Mouse (Mus musculus) myocyte (in vitro differentiated cells): ENCODE results near the gene Myadm. TPM values are rescaled to one million over a fixed set of nuclear protein-coding genes. Genes with fewer than 3 reads are reported as not detected.

Experiments
- H3K27me3 ChIP-seq: one replicate; pipeline ENCODE4 v1.6.1; 2011; ENCODE audit not compliant: control insufficient read depth, insufficient read depth, insufficient read length
- H3K36me3 ChIP-seq: one replicate; pipeline ENCODE4 v1.6.1; 2011; ENCODE audit not compliant: control insufficient read depth, insufficient read depth
- H3K4me2 ChIP-seq: one replicate; pipeline ENCODE4 v1.6.1; 2011; ENCODE audit warnings: low read depth, control low read depth
- H3K4me3 ChIP-seq: one replicate; pipeline ENCODE4 v1.5.1; 2011; ENCODE audit warnings: mild to moderate bottlenecking, control low read depth, moderate library complexity
- H3K79me2 ChIP-seq: one replicate; pipeline ENCODE4 v1.6.1; 2011; ENCODE audit not compliant: control insufficient read depth, insufficient read depth
- H3ac ChIP-seq: one replicate; pipeline ENCODE4 v1.6.1; 2011; ENCODE audit not compliant: control insufficient read depth, insufficient read length
- CEBPB ChIP-seq: IDR thresholded peaks from 2 replicates; pipeline ENCODE4 v1.6.1; 2011; ENCODE audit warnings: mild to moderate bottlenecking, moderate library complexity; ENCODE audit not compliant: poor library complexity, insufficient read depth, severe bottlenecking
- E2F4 ChIP-seq: IDR thresholded peaks from one replicate; pipeline ENCODE4 v1.6.1; 2011; ENCODE audit warnings: mild to moderate bottlenecking, control low read depth, moderate library complexity; ENCODE audit not compliant: insufficient read depth
- MAX ChIP-seq: IDR thresholded peaks from one replicate; pipeline ENCODE4 v1.6.1; 2011; ENCODE audit warnings: low read depth, mild to moderate bottlenecking, control low read depth
- MYOD1 ChIP-seq, 3 experiments: IDR thresholded peaks; one replicate each; pipeline ENCODE4 v1.6.1; 2011; ENCODE audit warnings: control low read depth in 2 of 3, low read depth in 2 of 3, mild to moderate bottlenecking in 2 of 3, moderate library complexity in 1 of 3; ENCODE audit not compliant: insufficient read length in 2 of 3, control insufficient read depth in 1 of 3
- MYOG ChIP-seq, 3 experiments: IDR thresholded peaks; one replicate each; pipeline ENCODE4 v1.6.1; 2011; ENCODE audit warnings: control low read depth in 2 of 3, low read depth in 2 of 3, mild to moderate bottlenecking in 2 of 3; ENCODE audit not compliant: insufficient read length in 2 of 3, control insufficient read depth in 1 of 3, insufficient read depth in 1 of 3
- POLR2A ChIP-seq: IDR thresholded peaks from one replicate; pipeline ENCODE4 v1.6.1; 2011; ENCODE audit warnings: low read depth, mild to moderate bottlenecking, control low read depth, moderate library complexity; ENCODE audit not compliant: insufficient read length
- POLR2AphosphoS2 ChIP-seq: IDR thresholded peaks from one replicate; pipeline ENCODE4 v1.6.1; 2011; ENCODE audit warnings: low read depth, control low read depth; ENCODE audit not compliant: insufficient read length
- REST ChIP-seq: IDR thresholded peaks from one replicate; pipeline ENCODE4 v1.6.1; 2011; ENCODE audit warnings: mild to moderate bottlenecking, control low read depth, moderate library complexity; ENCODE audit not compliant: insufficient read depth, insufficient read length
- SRF ChIP-seq: IDR thresholded peaks from one replicate; pipeline ENCODE4 v1.6.1; 2011; ENCODE audit warnings: low read depth; ENCODE audit not compliant: control insufficient read depth, insufficient read length
- TCF12 ChIP-seq: IDR thresholded peaks from one replicate; pipeline ENCODE4 v1.6.1; 2011; ENCODE audit warnings: mild to moderate bottlenecking, control low read depth; ENCODE audit not compliant: poor library complexity, insufficient read depth, severe bottlenecking
- TCF3 ChIP-seq: IDR thresholded peaks from one replicate; pipeline ENCODE4 v1.6.1; 2011; ENCODE audit warnings: low read depth, control low read depth; ENCODE audit not compliant: insufficient read length
- USF1 ChIP-seq: IDR thresholded peaks from one replicate; pipeline ENCODE4 v1.6.1; 2011; ENCODE audit warnings: low read depth, mild to moderate bottlenecking, control low read depth, moderate library complexity
- polyA plus RNA-seq: library from polyadenylated mRNA; unstranded; fragments of >200 nt; fragmentation: generic; extraction: Trizol; gene quantifications from one replicate; pipeline ENCODE4 v1.2.1, GENCODE M21; 2012; ENCODE audit warnings: missing spikeins

The Myadm gene
- polyA plus RNA-seq, 1 experiment, result 209 TPM

DNA sequence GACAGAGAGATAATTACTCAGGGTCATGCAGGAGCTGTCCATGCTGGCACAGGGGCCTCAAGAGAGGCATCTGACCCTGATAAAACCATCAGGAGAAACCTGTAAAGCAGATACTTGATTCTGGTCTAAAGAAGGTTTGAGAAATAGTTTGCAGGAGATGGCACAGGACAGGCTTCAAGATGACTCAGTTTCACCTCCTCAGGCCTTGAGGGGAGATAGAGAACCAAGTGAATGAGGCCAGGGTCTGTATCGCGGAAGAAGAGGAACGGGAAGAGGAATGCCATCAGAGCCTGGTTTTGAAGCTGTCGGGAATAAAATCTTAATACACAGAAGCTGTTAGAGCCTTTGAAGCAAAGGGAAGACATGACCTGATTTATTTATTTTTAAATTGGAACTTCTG is 28.8 kb downstream of the Myadm start:
- Histone ChIP-seq H3ac (no peak overlapping the region), H3K79me2 (no peaks in the 10 kb centered on the region), H3K4me2 (no peak overlapping the region), H3K4me3 (no peak overlapping the region), H3K27me3 (no peaks in the 10 kb centered on the region), H3K36me3 (no peaks in the 10 kb centered on the region)
- TF ChIP-seq TCF3 (no peak), MYOD1 (IDR thresholded peaks at IDR 0.05; ENCODE audit: control insufficient read depth in 1 of 3, insufficient read length in 2 of 3, low read depth in 2 of 3) (no peak), MAX (no peak), POLR2A (no peak)

DNA sequence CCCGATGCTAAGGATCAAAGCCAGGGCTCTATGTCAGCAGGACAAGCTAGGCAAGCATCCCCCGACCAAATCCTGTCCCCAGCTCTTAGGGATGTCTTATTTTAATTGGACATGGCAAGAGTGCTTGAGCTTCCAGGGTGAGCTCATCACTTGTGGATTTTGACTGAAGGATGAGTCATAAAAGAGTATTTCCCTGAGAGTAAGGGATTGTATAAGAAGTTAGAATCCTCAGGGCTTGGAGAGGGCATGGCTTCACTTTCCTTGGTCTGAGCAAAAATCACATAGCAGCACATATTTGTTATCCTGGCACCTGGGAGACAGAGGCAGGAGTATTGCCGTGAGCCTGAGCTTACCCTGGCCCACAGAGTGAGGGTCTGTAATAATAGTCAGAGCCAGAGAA is 32.0 kb downstream of the Myadm start:
- Histone ChIP-seq H3ac (no peak overlapping the region), H3K27me3 (no peaks in the 10 kb centered on the region), H3K4me3 (no peak overlapping the region), H3K36me3 (no peaks in the 10 kb centered on the region), H3K4me2 (no peak overlapping the region), H3K79me2 (no peaks in the 10 kb centered on the region)
- TF ChIP-seq USF1, result no peak
- no peak for TF ChIP-seq MYOG (IDR thresholded peaks at IDR 0.05; ENCODE audit: control insufficient read depth in 1 of 3, insufficient read depth in 1 of 3, insufficient read length in 2 of 3, low read depth in 2 of 3)
- TF ChIP-seq SRF, result no peak
- no peak for TF ChIP-seq REST
- no peak for TF ChIP-seq E2F4
- TF ChIP-seq TCF3, result no peak
- no peak for TF ChIP-seq POLR2A

DNA sequence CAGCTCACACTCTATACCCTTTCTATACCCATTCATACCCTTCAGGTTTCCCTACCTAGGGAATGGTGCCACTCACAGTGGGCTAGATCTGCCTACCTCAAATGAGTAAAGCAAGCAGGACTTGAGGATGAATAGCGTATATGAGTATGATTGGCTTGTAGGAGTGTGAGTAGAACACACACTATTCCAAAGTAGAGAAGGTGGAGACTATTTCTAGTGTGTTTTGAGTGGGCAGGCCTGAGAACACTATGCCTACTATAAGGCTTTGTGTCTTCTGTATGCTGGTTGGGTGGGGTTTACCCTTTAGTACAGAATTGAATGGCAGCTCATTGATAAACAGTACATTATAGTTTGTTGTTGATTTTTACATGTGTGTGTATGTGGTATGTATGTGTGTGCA is 34.9 kb downstream of the Myadm start:
- Histone ChIP-seq H3K79me2 (no peaks in the 10 kb centered on the region), H3K27me3 (no peaks in the 10 kb centered on the region), H3K36me3 (no peaks in the 10 kb centered on the region), H3ac (no peak overlapping the region), H3K4me3 (no peak overlapping the region), H3K4me2 (no peak overlapping the region)
- TF ChIP-seq MAX (no peak), USF1 (no peak), E2F4 (no peak), CEBPB (no peak), POLR2A (no peak), TCF12 (no peak), REST (no peak), MYOG (IDR thresholded peaks at IDR 0.05; ENCODE audit: control insufficient read depth in 1 of 3, insufficient read depth in 1 of 3, insufficient read length in 2 of 3, low read depth in 2 of 3) (no peak), SRF (no peak), MYOD1 (IDR thresholded peaks at IDR 0.05; ENCODE audit: control insufficient read depth in 1 of 3, insufficient read length in 2 of 3, low read depth in 2 of 3) (no peak), TCF3 (no peak), POLR2AphosphoS2 (no peak)

DNA sequence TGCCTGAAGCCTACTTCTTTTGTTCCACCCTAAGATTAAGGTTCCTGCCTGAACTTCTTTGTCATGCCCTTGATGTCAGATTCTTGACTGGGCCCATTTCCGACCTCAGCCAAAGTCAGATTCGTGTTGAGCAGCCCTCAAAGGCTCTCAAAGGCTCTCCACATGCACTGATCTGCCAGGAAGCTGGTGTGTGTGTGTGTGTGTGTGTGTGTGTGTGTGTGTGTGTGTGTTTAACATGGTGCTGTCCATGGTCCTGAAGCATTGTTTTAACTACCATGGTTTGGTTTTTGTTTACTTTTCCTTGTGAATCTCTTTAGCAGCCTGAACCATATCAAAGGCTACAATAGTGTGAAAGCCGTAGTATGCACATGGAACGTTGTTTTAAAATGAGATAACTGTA is 39.1 kb downstream of the Myadm start:
- TF ChIP-seq TCF3 (no peak), REST (peak; percentile 89)
- no peak overlapping the region for H3K4me3 ChIP-seq
- no peak overlapping the region for H3K4me2 ChIP-seq
- H3K36me3 ChIP-seq, result no peaks in the 10 kb centered on the region
- H3ac ChIP-seq, result no peak overlapping the region
- H3K79me2 ChIP-seq, result no peaks in the 10 kb centered on the region
- no peaks in the 10 kb centered on the region for H3K27me3 ChIP-seq

DNA sequence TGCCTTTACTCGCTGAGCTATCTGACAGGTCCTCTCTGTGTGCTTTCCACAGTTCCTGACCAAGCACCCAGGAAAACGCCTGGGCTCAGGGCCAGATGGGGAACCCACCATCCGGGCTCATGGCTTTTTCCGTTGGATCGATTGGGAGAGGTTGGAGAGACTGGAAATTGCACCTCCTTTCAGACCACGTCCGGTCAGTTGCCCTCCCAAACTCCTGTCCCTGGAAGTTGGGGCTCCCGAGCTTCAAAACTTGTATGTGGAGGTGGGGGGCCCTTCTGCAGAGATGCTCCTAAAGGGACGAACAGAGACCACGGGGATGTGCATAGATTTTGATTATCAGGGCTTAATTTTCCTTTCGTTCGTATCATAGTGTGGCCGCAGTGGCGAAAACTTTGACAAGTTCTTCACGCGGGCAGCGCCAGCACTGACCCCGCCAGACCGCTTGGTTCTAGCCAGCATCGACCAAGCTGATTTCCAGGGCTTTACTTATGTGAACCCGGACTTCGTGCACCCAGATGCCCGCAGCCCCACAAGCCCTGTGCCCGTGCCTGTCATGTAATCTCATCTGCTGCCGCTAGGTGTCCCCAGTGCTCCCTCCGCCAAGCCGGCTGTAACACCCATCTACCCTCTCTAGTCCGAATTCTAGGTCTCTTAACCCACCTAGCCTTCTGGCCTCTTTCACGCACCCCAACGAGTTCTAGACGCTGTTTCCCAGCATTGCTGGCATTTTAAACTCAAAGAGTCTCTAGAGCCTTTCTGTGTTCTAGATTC is 41.1 kb downstream of the Myadm start:
- Histone ChIP-seq H3K36me3 (no peaks in the 10 kb centered on the region), H3K4me3 (no peak overlapping the region), H3K27me3 (no peaks in the 10 kb centered on the region), H3K79me2 (no peaks in the 10 kb centered on the region), H3K4me2 (no peak overlapping the region), H3ac (no peak overlapping the region)
- TF ChIP-seq TCF12 (no peak), REST (no peak), CEBPB (no peak), MYOD1 (IDR thresholded peaks at IDR 0.05; ENCODE audit: control insufficient read depth in 1 of 3, insufficient read length in 2 of 3, low read depth in 2 of 3) (no peak), SRF (no peak), POLR2A (no peak)
